Mouse (Mus musculus) urinary bladder, postnatal 4 days (tissue): Measurements from ENCODE around the gene Ist1.

Experiments
- DNase-seq, 2 experiments: peaks; one replicate each; pipeline ENCODE4 v3.0.0; 2021 to 2022; ENCODE audit warnings: low spot score in 2 of 2

Ist1 gene

DNA sequence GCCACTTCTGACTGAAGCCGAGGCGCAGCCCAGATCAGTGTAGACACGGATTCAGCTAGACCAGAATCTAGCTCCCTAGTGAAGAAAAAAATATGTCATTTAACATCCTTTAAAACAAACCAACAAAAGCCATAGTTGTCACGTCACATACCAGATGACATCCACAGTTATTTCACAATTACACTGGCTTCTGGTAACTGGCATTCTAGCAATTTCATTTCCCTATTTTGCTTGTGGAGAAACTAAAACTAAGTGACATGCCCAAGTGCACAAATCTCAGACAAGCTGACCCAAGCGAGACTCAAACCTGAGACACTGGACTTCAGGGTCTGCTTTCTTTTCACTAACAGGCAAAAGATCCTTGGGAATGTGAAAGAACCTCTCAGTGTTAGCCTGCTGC is 10.9 kb downstream of the Ist1 start:
- no peak for DNase-seq

DNA sequence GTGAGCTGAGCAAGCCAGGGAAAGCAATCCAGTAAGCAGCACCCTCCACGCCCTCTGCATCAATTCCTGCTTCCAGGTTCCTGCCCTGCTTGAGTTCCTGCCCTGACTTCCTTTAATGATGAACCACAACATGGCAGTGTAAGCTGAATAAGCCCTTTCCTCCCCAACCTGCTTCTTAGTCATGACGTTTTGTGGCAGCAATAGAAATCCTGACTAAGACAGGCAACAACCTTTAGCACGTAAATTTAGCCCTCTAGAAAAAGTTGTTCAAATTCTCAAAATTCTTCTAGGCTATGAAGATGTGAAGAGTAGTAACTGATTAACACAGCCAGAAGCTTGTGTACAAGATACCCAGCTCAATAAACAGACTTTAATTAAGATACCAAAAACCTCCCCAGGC is 11.5 kb downstream of the Ist1 start:
- DNase-seq, result no peak

DNA sequence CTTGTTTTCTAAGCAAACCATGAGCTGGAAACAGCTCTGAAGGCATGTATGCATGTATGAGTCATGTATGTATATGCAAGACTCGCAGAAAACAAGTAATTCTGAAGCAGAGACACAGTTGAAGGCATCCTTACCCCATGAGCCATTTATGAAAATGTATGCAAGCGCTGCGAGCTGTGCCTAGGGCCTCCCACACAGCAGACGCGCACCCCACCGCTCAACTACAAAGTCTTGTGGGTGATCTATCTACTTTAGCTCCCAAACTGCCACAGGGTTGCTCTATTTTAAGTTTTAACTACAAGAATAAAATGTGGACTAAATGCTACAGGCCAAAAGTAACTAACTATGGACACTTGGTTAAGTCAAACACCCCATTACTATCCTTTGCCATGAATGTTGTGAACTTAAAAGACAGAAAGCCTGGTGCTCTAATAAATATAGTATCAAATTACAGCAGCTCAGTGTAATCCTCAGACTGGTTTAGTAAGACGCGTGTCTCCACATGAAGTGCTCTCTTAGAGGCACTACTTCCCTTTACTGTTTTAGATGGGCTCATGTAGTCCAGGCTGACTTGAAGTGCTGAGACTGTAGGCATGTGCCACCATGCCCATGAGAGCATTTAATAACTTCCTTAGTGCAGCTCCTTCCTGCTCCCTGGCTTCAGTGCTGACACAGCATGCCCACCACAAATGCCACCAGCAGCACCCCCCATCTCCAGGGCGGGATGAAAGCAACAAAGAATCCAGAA is 17.0 kb downstream of the Ist1 start:
- no peak for DNase-seq

DNA sequence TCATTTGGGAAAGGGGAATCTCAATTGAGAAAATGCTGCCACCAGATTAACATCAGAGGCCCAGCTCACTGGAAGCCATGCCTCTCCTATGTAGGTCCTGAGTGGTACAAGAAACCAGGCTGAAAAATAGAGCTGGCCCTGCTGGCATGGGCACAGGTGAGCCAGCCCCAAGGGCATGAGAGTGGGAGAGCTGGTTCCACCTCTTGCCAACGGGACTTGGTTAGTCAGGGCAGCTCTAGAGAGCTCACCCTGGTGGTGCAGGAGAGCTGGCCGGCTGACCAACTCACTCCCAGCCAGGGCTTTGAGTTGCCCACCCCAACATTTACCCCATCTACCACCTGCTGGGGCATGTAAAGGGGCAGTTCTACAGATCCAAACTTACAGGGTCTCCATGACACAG is 19.5 kb downstream of the Ist1 start:
- no peak for DNase-seq

DNA sequence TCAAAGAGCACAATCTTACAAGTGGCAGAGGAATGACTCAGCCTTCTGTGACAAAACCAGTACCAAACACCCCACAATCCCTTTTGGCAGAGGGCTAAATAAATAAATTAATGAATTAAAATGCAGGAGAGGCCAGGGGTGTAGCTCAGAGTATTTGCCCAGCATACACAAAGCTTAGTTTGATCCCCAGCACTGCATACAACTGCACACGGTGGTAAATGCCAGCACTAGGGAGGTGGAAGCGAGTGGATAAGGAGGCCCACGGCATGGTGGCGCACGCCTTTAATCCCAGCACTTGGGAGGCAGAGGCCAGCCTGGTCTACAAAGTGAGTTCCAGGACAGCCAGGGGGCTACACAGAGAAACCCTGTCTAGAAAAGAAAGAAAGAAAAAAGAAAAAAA is 20.4 kb downstream of the Ist1 start:
- DNase-seq, result no peak

DNA sequence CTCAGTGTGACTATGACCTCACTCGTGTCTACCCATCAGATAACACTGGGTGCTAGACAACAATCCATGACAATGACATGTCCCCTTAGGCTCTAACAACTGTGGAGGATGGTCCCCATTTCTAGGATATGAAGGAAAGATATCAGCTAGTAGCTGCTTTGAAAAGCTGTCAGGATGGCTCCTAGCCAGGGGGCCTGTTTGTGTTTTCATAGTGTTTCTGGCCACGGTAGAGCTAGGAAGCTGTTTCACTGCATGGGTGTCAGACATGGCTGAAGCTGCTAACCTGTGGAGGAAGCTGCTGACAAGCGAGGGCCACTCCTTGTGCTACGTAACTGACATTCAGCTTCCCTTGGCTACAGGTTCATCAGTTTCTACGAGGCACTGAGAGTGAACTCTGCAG is 26.4 kb downstream of the Ist1 start:
- DNase-seq, result no peak

DNA sequence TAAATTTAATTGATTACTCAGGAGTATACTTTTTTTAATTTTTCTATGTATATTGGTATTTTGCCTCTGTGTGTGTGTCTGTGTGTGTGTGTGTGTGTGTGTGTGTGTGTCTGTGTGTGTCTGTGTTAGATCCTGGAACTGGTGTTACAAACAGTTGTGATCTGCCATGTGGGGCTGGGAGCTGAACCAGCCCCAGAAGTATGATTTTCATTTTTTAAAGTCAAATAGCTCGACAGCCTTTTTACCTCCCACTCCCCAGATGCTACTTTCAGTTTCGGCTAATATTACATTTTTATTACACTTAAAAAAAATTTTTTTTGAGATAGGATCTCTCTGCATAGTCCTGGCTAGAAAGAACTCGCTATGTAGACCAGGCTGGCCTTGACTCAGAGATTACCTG is 30.7 kb downstream of the Ist1 start:
- no peak for DNase-seq

DNA sequence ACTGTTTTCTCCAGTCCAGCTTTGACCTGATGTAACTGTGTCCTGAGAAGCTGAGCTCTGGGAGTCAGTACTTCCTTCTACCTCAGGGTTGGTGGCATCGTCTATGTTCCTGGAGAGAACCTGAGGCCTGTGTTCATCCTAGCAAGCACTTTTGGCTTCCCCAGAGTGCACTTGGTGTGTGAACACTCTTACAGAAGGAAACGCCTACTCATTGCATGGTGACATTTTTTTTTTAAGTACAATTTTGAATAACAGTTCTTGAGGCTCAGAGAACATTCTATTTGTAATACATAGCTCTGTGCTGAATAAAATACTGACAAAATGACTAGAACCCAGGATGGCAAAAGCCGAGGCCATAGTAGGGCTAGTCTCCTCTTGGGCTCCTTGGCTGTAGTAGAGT is 36.2 kb downstream of the Ist1 start:
- DNase-seq, result no peak

DNA sequence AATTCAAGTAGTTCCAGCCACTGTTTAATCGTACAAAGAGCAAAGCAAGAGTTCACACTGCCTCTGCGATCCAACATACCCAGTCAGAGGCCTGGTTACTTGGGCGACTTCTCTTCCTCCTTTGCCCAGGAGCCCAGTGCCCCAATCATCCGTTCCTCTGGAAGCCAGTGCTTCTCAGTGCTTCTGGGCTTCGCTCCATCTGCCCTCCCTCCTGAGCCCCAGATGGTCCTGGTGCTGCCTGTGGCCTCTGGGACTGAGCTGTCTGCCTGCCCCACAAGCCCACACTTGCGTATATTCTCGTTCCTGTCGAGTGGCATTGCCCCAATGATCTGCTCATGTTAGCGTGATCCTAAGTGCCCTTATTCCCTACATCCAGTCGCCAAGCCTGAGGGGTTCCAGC is 42.3 kb downstream of the Ist1 start:
- no peak for DNase-seq

DNA sequence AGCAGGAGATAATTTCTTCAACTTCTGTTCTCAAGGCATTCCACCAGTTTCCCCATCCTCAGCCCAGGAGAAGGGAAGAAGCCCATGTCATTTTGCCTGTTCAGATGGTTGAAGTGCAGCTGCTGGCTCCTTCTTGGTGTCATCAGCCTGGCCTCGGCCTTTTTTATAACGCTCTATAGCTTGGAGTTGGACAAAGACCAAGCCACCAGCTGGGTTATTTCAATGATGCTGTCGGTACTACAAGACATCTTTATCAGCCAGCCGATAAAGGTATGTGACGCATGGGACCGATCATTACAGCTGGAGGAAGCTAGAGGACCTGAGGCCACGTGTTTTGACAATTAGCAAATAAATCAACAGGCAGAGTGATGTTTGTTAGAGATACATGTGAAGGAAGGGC is 44.6 kb downstream of the Ist1 start:
- DNase-seq, result no peak

DNA sequence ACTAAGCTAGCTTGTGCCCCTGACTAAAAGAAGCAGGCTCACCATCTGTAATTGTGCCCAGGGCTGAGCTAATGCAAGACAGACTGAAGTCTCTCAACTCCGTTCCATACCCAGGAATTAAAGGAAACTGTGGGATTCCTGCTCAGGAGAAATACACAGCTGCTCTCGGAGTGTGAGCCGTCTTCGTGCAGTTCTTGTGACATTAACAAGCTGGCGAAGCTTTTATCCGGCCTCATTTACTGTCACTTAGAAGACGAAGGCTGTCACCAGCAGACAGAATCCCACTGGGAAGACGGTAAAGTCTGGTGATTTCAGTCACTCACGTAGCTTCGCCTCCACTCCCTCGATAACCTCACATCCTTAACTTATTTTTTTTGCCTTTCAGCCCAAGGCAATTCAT is 45.7 kb downstream of the Ist1 start:
- DNase-seq, result no peak

DNA sequence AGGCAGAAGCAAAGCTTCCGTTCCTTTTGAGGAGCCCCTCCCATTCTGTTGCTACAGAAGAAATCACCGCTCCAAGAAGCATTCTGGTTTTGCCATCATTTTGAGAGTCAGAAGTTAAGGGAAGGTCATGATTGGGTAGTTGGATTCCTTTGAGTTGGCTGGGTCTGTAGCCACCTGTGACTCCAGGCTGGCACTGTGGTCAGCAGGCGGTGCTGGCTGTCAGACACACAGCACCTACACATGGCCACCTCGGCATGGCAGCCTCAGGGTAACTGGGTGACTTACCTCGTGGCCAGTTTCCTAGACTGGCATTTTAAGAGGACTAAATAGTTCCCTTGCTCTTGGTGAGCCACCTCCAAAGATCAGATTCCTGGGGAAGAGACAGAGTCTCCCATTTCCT is 51.8 kb downstream of the Ist1 start:
- no peak for DNase-seq

DNA sequence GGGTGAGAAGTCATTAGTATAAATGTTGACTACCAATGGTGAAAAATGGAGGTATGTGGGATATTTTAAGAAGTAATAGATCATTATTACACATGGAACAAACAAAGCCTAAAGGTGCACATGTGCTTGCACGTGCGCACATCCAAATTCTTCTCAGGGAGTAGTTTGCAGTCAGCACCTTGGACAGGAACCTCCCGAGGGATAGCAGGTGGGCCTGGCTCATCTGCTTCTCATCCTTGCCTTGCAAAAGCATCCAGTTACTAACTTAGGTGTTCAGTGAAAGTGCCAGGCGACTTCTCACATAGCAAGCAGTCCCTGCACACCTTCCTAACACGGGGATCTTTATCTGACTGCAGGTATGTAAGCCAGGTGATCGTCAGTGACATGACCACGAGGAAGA is 52.6 kb downstream of the Ist1 start:
- DNase-seq, result no peak

DNA sequence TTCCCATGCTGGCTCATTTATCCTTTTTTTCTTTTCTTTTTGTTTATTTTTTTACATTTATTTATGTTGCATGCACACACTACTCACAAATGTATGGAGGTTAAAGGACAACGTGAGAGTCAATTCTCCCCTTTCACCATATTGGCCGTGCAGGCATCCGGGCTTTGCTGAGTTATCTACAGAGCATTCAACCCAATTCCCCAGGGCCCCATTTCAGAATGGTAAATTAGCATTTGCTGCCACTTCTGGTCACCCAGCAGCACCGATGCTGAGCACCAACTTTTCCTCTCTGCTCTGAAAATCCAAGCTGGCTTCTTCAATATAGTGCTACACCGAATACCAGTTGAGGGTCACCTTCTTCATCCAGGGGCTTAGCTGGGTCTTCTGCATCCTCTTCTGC is 54.2 kb downstream of the Ist1 start:
- DNase-seq, result no peak

DNA sequence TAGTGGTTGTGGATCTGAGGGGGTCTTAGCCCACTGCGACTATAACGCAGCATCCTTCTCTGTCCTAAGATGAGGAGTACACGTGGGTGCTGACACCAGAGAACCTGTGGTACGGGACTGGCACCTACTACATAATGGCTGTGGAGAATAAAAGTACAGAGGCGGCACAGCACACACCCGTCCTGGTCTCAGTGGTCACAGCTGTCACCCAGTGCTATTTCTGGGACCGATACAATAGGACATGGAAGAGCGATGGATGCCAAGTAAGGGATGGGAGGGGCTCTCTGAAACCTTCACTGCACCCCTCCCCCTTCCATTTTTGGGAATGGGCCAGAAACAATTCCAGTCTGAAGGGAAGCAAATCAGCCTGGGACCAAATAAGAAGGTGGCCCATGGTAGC is 57.9 kb downstream of the Ist1 start:
- no peak for DNase-seq

DNA sequence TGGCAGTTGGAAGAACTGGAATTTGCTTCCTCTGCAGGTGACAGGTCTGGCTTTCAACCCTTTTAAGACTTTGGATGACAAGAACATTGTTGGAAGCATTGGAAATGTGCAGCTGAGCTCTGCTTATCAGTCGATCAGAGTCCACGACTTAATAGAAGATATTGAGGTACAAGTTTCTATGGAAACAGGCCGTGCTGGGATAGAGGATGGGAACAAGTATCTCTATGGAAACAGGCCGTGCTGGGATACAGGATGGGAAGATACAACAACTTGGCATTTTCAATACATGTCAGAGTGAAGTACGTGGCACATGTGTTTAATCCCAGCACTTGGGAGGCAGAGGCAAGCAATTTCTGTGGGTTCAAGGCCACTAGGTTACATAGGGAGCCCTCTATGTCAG is 60.6 kb downstream of the Ist1 start:
- no peak for DNase-seq

DNA sequence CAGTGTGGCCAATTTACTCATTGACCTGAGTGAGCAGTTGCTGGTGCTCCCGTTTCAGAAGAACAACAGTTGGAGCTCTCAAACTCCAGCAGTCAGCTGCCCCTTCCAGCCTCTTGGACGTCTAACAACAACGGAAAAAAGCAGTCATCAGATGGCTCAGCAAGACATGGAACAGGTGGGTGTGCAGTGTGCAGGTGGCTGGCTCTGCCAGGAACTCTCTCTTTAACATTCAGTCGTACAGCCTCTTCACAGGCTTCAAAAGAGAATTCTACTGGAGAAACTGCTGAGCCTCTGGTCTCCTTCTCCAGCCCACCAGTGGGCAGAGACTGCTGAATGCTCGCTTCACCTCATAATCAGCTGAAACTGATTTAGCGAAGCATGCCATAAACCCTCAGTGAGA is 64.4 kb downstream of the Ist1 start:
- DNase-seq, result no peak
